Mouse (Mus musculus) megakaryocyte-erythroid progenitor cell, adult 5-6 weeks (primary cell): ENCODE results near the gene Prkaca. TPM values are rescaled to one million over a fixed set of nuclear protein-coding genes. Genes with fewer than 3 reads are reported as not detected.

ENCODE experiments used
- ATAC-seq: replicated peaks from 2 replicates; pipeline ENCODE4 v1.8.0; 2016; ENCODE audit warnings: mild to moderate bottlenecking, inconsistent platforms; ENCODE audit not compliant: severe bottlenecking, poor library complexity, low FRiP score, low TSS enrichment
- total RNA-seq, 2 experiments: library from RNA; stranded (forward) in 1 of 2; stranded (reverse) in 1 of 2; fragments of 200-1000, 215-1000 nt in 1 of 2; fragments of >200 nt in 1 of 2; fragmentation: Nextera tagmentation in 1 of 2; gene quantifications; 2 replicates each; pipeline ENCODE4 v1.2.3; 2014 to 2017

Gene Prkaca
- total RNA-seq, 2 experiments from 2014 or later: 31.1 to 35.2 TPM

DNA sequence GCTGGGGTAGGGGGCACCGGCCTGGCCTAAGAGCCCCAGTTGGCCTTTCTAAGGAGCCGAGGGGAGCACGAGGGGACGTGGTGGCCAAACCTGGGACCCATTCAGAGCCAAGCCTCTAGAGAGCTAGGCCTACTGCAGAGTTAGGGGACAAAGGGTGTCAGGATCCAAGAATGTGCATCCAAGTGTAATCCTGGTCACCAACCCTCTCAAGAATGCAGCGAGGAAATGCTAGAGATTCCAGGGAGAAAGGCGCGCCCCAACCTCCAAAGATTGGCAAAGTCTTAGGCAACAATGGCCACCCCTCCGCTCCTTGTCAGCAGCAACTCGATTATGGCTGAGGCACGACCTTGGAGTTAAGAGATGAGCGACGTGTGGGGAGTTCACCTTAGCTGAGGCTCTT, 48.8 kb downstream of the Prkaca start:
- no peak for ATAC-seq

DNA sequence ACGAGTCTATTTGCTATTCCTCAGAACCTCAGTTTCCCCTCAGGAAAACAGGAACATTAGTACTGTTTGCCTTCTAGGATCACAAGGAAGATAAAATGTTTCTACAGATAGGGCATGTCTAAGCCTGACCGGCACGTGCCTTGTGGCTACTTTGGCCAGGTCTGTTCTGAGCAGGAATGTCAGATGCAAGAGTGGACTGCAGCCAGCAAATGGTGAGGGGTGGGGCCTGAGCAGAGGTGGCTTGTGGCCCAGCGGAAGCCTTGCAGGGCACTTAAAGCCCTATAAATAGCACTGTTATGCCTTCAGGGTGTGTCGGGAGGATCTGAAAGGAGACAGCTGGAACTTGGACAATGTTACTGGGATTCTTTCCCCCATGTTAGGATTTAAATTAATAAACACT, 50.3 kb downstream of the Prkaca start:
- no peak for ATAC-seq

DNA sequence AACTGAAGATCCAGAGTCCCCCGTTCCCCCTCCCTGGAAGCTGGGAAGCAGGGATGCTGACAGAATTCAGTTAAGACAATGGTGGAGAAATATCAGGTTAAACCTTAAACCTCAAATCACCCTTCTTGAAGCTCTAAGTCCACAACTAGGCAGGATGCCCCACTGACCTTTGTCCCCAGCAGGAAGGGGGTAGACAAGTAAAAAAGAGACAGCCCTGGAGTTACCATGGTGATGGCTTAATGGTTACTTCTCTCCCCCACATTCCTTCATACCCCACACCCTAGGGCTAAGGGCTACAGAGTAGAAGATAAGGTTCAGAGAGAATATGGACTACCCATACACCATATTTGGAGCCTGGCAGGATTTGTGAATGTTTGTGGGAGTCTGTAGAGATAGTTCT, 50.8 kb downstream of the Prkaca start:
- no peak for ATAC-seq

DNA sequence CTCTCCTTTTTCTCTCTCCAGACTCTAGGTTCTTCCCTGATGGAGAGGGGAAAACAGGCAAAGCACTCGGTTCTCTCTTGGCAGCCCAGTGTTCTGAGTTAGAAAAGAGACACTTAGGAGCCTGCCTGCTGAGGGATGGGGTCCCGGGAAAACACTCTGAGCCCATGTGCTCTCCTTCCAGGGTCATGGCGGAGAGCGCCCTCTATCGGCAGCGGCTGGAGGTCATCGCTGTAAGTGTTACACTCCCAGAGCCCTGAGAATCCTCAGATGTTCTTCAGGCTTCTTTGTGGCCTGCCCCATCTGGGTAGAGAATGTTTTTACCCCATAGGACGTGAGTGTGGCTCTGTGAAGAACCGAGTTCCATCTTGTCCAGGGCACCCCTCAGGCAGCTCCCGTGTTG, 51.4 kb downstream of the Prkaca start:
- peak; percentile 58 for ATAC-seq

DNA sequence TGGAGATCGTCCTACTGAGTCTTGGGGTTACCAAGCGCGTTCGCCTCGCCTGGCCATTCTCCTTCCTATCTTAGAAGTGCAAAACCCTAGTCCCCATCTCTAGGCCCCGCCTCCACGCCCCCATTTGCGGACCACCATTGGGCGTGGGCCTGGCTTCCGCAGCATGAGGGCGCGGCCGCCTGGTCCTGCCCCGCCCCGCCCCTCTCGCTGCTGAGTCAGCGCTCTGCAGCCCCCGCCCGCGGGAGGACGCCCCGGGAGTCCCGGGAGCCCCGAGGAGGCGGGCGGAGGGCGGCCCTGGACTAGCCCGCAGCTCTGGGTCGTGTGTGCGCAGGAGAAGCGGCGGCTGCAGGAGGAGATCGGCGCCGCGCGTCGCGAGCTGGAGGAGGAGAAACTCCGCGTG, 53.1 kb downstream of the Prkaca start:
- peak; percentile 18; the same call in 1 of the 2 replicates for ATAC-seq

DNA sequence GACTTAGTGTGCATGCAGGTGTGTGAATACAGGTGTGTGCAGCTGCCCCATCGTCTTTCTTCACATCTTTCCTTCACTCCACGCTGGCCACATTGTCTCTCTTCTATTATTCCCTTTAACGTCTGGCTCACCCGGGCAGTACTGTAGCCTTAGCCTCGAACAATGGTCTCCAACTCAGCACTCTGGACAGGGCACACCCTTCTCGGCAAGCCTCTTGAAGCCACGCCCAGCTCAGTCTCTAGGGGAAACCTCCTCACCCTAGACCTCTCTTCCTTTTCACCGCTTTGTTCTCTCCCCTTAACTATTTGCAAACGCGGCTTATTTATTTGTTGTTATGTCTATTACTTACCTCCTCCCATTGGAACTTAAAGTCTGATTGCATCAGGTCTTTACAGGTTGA, 54.7 kb downstream of the Prkaca start:
- peak; percentile 66; the same call in 1 of the 2 replicates for ATAC-seq

DNA sequence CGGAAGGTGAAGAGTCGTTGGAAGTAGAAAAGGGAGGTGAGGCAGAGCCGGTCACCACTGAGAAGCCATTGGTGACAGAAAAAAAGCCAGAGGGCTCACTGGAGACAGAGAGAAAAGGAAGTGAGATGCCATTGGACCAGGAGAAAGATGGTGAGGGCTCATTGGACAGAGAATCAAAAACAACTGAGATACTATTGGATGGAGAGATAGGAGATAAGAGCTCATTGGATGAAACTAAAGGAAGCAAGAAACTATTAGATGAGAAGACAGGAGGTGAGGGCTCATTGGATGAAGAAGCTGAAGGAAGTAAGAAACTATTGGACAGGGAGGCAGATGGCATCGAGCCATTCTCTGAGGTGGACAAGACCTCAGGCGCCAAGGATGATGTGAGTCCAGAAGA, 56.5 kb downstream of the Prkaca start:
- no peak for ATAC-seq

DNA sequence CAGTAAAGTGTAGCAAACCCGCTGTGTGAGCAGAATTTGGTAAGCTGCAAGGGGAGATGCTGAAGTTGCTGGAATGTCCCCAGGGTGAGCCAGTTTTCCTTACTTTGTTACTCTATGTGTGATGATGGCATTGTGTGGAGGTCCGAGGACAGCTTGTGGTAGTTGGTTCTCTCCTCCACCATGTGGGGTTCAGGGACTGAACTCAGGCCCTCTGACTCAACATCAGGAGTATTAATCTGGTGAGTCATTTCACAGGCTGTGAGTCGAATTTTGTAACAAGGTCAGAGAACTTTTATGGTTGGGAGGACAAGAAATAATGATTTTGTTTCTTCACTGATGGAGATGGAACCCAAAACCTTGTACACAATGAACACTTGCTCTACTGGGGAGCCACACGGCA, 60.0 kb downstream of the Prkaca start:
- ATAC-seq: no peak

DNA sequence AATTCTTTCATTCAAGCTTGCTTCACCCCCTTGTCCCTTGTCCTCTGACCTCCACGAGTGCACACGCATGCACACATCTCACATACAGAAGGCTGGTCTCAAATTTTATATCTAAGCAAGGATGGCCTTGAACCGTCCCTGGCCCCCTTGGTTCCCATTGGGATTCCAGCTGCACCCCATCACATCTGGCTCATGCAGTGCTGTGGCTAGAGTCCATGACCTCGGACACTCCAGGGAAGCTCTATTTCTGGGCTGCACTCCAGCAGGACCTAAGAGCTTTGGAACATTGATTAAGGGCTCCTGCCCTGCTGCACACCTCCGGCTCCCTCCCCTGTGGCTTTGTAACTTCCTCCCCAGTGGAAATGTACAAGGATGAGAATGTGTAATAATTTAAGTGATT, 65.2 kb downstream of the Prkaca start:
- ATAC-seq: no peak

DNA sequence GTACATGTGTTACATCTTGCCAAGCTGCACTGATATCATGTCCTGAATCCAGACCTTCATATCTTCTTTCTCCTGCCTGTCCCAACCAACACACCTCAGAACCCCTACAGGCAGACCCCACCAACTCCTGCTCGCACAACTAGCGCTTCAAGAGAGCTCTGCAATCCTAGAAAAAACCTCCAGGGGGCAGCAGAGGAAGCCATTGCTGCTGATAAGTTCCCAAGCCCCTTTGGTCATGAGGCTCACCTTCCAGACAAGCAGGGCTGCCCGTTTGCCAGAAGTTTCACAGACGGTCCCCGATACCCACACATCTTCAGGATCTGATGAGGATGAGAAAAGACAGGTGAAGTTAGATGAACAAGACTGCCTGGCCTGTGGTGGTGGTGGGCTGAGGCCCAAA, 66.3 kb downstream of the Prkaca start:
- ATAC-seq: peak; percentile 55; the same call in 1 of the 2 replicates

DNA sequence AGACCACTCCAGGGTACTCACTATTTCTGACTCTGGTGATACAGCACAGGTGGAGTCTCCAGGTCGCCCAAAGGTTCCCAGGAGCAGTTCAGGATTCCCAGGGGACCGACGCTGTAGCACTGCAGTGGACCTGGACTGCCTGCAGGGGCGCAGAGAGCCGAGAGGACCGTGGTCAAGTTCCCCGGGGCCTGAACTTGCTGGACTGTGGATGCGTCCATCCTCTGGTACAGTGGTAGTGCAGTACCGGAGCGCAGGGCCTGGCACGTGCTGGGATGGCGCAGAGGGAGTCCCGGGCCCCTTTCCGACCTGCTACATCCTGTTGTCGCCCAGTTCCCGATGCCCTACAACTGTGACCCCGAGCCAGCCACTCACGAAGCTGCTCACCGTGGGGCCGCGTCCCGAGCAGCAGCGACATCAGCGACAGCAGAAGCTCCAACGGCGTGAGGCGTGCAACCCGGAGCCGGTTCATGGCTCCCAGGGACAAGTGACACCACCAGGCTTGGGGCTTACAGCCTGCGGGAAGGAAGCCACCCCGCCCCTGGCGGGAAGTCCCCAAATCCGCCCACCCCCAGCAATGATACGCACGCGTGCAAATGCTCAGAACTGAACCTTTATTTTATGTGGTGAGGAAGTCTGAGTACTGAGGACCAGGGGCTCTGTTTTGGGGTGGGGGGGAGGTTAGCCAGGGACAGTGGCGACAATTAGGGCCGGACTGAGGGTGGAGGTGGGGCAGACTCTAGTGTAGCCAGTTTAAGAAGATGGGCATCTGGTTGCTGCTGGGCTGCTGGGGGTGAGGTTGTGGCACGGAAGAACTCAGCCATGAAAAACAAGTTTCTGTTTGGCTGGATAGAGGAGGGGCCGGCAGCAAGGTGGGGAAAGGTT, 69.5 kb downstream of the Prkaca start, which contains the start of gene Il27ra:
Gene Il27ra (minus strand): TSS at position 524 of the 882 bp plus-strand sequence.
- peak; percentile 74 for ATAC-seq

DNA sequence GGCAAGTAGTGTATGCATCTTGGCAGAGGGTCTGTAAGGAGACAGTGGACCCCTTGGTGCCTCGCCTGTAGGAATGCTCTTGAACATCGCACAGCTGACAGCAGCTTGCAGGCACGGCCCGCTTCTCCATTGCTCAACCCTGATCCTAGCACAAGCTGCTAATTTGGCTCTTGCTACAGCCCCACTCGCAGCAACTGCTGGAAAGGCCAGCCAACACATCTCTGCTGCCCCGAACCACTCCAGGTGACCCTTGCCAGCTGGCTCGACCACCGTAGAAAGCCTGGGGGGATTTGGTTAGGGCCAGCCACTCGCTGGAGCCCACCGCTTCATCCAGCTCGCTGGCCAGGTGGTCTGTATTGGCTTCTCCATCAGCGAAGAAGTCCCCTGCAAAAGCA, 70.2 kb downstream of the Prkaca start:
- no peak for ATAC-seq

DNA sequence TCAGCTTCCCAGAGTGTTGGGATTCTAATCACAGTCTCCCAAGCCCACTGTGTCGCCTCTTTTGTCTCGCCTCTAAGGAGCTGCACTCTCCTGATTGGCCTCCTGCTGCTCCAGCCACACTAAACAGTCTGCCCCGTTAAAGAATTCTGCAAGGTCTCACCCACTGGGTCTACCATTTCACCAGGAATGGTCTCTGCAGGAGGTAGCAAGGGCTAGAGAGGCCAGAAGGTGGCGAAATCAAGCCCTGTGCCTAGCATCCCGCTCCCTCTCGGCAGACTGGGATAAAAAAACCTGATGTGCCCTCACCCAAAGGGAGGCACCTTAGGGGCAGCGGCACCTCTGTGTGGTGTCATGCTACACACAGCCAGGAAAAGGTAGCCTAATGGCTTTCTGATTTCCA, 71.3 kb downstream of the Prkaca start:
- no peak for ATAC-seq

DNA sequence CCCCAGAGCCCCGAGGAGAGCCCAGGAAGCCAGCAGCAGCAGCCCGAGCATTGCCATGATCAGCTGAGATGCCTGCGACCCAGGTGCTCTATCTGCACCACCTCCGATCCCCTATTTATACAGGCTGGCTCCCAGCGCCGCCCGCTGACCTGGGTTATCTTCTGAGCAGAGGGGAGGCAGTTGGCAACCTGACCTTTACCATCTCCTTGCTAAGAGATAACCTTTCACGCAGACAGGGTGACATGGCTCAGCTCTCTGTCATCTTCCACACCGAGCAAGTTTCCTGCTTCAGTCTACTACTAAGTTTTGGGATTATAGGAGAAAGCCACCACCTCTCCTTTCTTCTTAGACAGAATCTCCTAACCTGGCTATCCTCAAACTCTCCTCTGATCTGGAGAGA, 72.1 kb downstream of the Prkaca start, which contains the start of gene Rln3:
Gene Rln3 (minus strand): TSS at position 101 of the 400 bp plus-strand sequence.
- ATAC-seq: 0 out of 2 replicates have a peak, but pooled peaks have one; percentile 17

Other genes with a start within 250 kb of the Prkaca start
- gene Adgre5, start 231.7 kb upstream of the Prkaca start, total RNA-seq (2014; fragmentation: Nextera tagmentation): 44.3 and 63.7 TPM in 2 replicates
- gene Adgre5, start 231.7 kb upstream of the Prkaca start, total RNA-seq (2017): 46.9 and 64.8 TPM in 2 replicates
- gene Adgrl1, start 72.9 kb upstream of the Prkaca start, total RNA-seq (2014; fragmentation: Nextera tagmentation): 25.2 and 28.8 TPM in 2 replicates
- 7.9 and 13.2 TPM in 2 replicates for gene Adgrl1, start 72.9 kb upstream of the Prkaca start, total RNA-seq (2017)
- not detected in 2 replicates for gene Gm10644, start 17.8 kb upstream of the Prkaca start, total RNA-seq (2014; fragmentation: Nextera tagmentation)
- not detected in 2 replicates for gene Gm10644, start 17.8 kb upstream of the Prkaca start, total RNA-seq (2017)
- 48.9 and 64.6 TPM in 2 replicates for gene Asf1b, start 17.5 kb upstream of the Prkaca start, total RNA-seq (2014; fragmentation: Nextera tagmentation)
- 18.5 and 36.5 TPM in 2 replicates for gene Asf1b, start 17.5 kb upstream of the Prkaca start, total RNA-seq (2017)
- gene Samd1, start 24.7 kb downstream of the Prkaca start, total RNA-seq (2014; fragmentation: Nextera tagmentation): 103 and 123 TPM in 2 replicates
- gene Samd1, start 24.7 kb downstream of the Prkaca start, total RNA-seq (2017): 57.4 and 79.8 TPM in 2 replicates
- 1.4 and 2.3 TPM in 2 replicates for gene 1700067K01Rik, start 28.5 kb downstream of the Prkaca start, total RNA-seq (2014; fragmentation: Nextera tagmentation)
- gene 1700067K01Rik, start 28.5 kb downstream of the Prkaca start, total RNA-seq (2017): 0.76 and 2.3 TPM in 2 replicates
- gene 2210011C24Rik, start 39.2 kb downstream of the Prkaca start, total RNA-seq (2014; fragmentation: Nextera tagmentation): not detected in 2 replicates
- gene 2210011C24Rik, start 39.2 kb downstream of the Prkaca start, total RNA-seq (2017): not detected in 2 replicates
- gene Palm3, start 48.5 kb downstream of the Prkaca start, total RNA-seq (2014; fragmentation: Nextera tagmentation): not detected in 2 replicates
- gene Palm3, start 48.5 kb downstream of the Prkaca start, total RNA-seq (2017): 0.30 TPM in 1 of 2 replicates, not detected in the other
- 16.0 and 24.2 TPM in 2 replicates for gene Il27ra, start 69.6 kb downstream of the Prkaca start, total RNA-seq (2014; fragmentation: Nextera tagmentation)
- 4.5 TPM in 2 replicates for gene Il27ra, start 69.6 kb downstream of the Prkaca start, total RNA-seq (2017)
- not detected in 2 replicates for gene Rln3, start 72.0 kb downstream of the Prkaca start, total RNA-seq (2014; fragmentation: Nextera tagmentation)
- gene Rln3, start 72.0 kb downstream of the Prkaca start, total RNA-seq (2017): not detected in 2 replicates
- gene Gm10643, start 92.1 kb downstream of the Prkaca start, total RNA-seq (2014; fragmentation: Nextera tagmentation): 3.3 TPM in 1 of 2 replicates, not detected in the other
- gene Gm10643, start 92.1 kb downstream of the Prkaca start, total RNA-seq (2017): 1.6 and 4.2 TPM in 2 replicates
- gene Rfx1, start 93.8 kb downstream of the Prkaca start, total RNA-seq (2014; fragmentation: Nextera tagmentation): 10.2 and 11.9 TPM in 2 replicates
- 2.1 and 3.7 TPM in 2 replicates for gene Rfx1, start 93.8 kb downstream of the Prkaca start, total RNA-seq (2017)
- gene Dcaf15, start 131.8 kb downstream of the Prkaca start, total RNA-seq (2014; fragmentation: Nextera tagmentation): 27.0 and 27.3 TPM in 2 replicates
- 14.1 and 16.3 TPM in 2 replicates for gene Dcaf15, start 131.8 kb downstream of the Prkaca start, total RNA-seq (2017)
- gene Podnl1, start 153.0 kb downstream of the Prkaca start, total RNA-seq (2014; fragmentation: Nextera tagmentation): 0.79 TPM in 1 of 2 replicates, not detected in the other
- gene Podnl1, start 153.0 kb downstream of the Prkaca start, total RNA-seq (2017): 0.14 TPM in 1 of 2 replicates, not detected in the other
- 8.6 and 10.7 TPM in 2 replicates for gene Cc2d1a, start 174.9 kb downstream of the Prkaca start, total RNA-seq (2014; fragmentation: Nextera tagmentation)
- 3.2 and 6.9 TPM in 2 replicates for gene Cc2d1a, start 174.9 kb downstream of the Prkaca start, total RNA-seq (2017)
- 0.49 and 0.50 TPM in 2 replicates for gene 4930432K21Rik, start 175.0 kb downstream of the Prkaca start, total RNA-seq (2014; fragmentation: Nextera tagmentation)
- gene 4930432K21Rik, start 175.0 kb downstream of the Prkaca start, total RNA-seq (2017): 1.1 and 1.7 TPM in 2 replicates
- 2.9 and 5.0 TPM in 2 replicates for gene Nanos3, start 212.2 kb downstream of the Prkaca start, total RNA-seq (2014; fragmentation: Nextera tagmentation)
- not detected in 2 replicates for gene Nanos3, start 212.2 kb downstream of the Prkaca start, total RNA-seq (2017)